Mouse (Mus musculus) liver, embryonic 11.5 days (tissue): ENCODE data around the gene Cib3. TPM values are rescaled to one million over a fixed set of nuclear protein-coding genes. Genes with fewer than 3 reads are reported as not detected.

Experiments
- ATAC-seq: fragments of 200-750 bp; cut with Nextera tagmentation; replicated peaks from 2 replicates; pipeline ENCODE4 v1.8.0; 2017; ENCODE audit warnings: moderate number of reproducible peaks, mild to moderate bottlenecking, moderate TSS enrichment, moderate library complexity; ENCODE audit not compliant: low FRiP score
- DNase-seq: peaks from one replicate; pipeline ENCODE4 v3.0.0-alpha.2; 2017; ENCODE audit warnings: low spot score
- H3K27ac ChIP-seq: fragments of 300-500 bp; sonication (generic); 2 replicates; pipeline ENCODE4 v1.5.1; 2014; ENCODE audit warnings: mild to moderate bottlenecking, low read depth, low read length, control low read depth
- H3K27me3 ChIP-seq: fragments of 300-500 bp; sonication (generic); replicated peaks from 2 replicates; pipeline ENCODE4 v1.6.1; 2014; ENCODE audit warnings: low read length, mixed read lengths; ENCODE audit not compliant: control insufficient read depth, insufficient read depth
- H3K36me3 ChIP-seq: fragments of 300-500 bp; sonication (generic); 2 replicates; pipeline ENCODE4 v1.6.1; 2014; ENCODE audit warnings: mild to moderate bottlenecking, low read length, moderate library complexity, mixed read lengths; ENCODE audit not compliant: control insufficient read depth, insufficient read depth
- H3K4me1 ChIP-seq: fragments of 300-500 bp; sonication (generic); replicated peaks from 2 replicates; pipeline ENCODE4 v1.6.1; 2014; ENCODE audit warnings: low read length, mixed read lengths; ENCODE audit not compliant: control insufficient read depth, insufficient read depth
- H3K4me2 ChIP-seq: fragments of 300-500 bp; sonication (generic); 2 replicates; pipeline ENCODE4 v1.6.1; 2014; ENCODE audit warnings: mild to moderate bottlenecking, control low read depth, moderate library complexity
- H3K4me3 ChIP-seq: fragments of 300-500 bp; sonication (generic); 2 replicates; pipeline ENCODE4 v1.5.1; 2014; ENCODE audit warnings: low read depth, low read length, control low read depth
- H3K9ac ChIP-seq: fragments of 300-500 bp; sonication (generic); 2 replicates; pipeline ENCODE4 v1.6.1; 2014; ENCODE audit warnings: low read depth, low read length, control low read depth
- H3K9me3 ChIP-seq: fragments of 300-500 bp; sonication (generic); 2 replicates; pipeline ENCODE4 v1.6.1; 2016; ENCODE audit warnings: low read length, inconsistent platforms, mixed read lengths; ENCODE audit not compliant: control insufficient read depth
- WGBS: fragments of 180-500 bp; shearing (Covaris S2); extraction: QIAGEN DNeasy Blood & Tissue Kit; methylation state at CpG from one replicate; pipeline ENCODE4 v1.1.7; 2014; 5-methylcytosine and 5-hydroxymethylcytosine counted together
- polyA plus RNA-seq: library from polyadenylated mRNA; unstranded; fragments of >200 nt; fragmentation: Nextera tagmentation; extraction: Ambion mirVana; gene quantifications from 2 replicates; pipeline ENCODE4 v1.2.1, GENCODE M21; 2014

Gene Cib3
- not detected in 2 replicates for polyA plus RNA-seq

- DNase-seq (no peak), ATAC-seq (no peak)
- Histone ChIP-seq H3K27ac (no peak within 1 kb of the TSS), H3K4me3 (no peak within 1 kb of the TSS), H3K36me3 (no peaks in the 10 kb centered on the region), H3K4me1 (no peaks in the 10 kb centered on the region), H3K9ac (no peak within 1 kb of the TSS), H3K27me3 (no peaks in the 10 kb centered on the region), H3K4me2 (no peak within 1 kb of the TSS), H3K9me3 (no peaks in the 10 kb centered on the region)
- 59% methylated on average over 4 of the region's 4 CpGs for WGBS
Observed at GRCm38 (mm10) chr8:72212751-72213150, at the start of gene Cib3. Cib3 (minus strand) TSS chr8:72212837.

- Histone ChIP-seq H3K27me3 (no peaks in the 10 kb centered on the region), H3K4me2 (no peak overlapping the region), H3K27ac (no peak overlapping the region), H3K4me3 (no peak overlapping the region), H3K9ac (no peak overlapping the region), H3K4me1 (no peaks in the 10 kb centered on the region), H3K36me3 (no peaks in the 10 kb centered on the region), H3K9me3 (no peaks in the 10 kb centered on the region)
- no peak for ATAC-seq
- no peak for DNase-seq
- WGBS = 48% methylated on average over 5 of the region's 5 CpGs
Observed at GRCm38 (mm10) chr8:72261872-72262271, 49.2 kb upstream of the Cib3 start.

GRCm38 (mm10) chr8:72261431-72261830, 48.8 kb upstream of the Cib3 start:
- H3K9me3 ChIP-seq = no peaks in the 10 kb centered on the region
- no peak overlapping the region for H3K4me3 ChIP-seq
- H3K4me1 ChIP-seq = no peaks in the 10 kb centered on the region

GRCm38 (mm10) chr8:72261019-72261418, 48.4 kb upstream of the Cib3 start:
- Histone ChIP-seq H3K9ac (no peak overlapping the region), H3K27me3 (no peaks in the 10 kb centered on the region), H3K4me3 (no peak overlapping the region), H3K4me2 (no peak overlapping the region), H3K27ac (no peak overlapping the region), H3K36me3 (no peaks in the 10 kb centered on the region), H3K4me1 (no peaks in the 10 kb centered on the region), H3K9me3 (no peaks in the 10 kb centered on the region)
- peak; percentile 57 for DNase-seq
- peak; percentile 62; the same call in 1 of the 2 replicates for ATAC-seq
- WGBS = 41% methylated on average over 2 of the region's 2 CpGs

More at GRCm38 (mm10) chr8:72261431-72261830, 48.8 kb upstream of the Cib3 start:
- Histone ChIP-seq H3K9ac (no peak overlapping the region), H3K36me3 (no peaks in the 10 kb centered on the region), H3K27ac (no peak overlapping the region), H3K4me2 (no peak overlapping the region), H3K27me3 (no peaks in the 10 kb centered on the region)
- ATAC-seq (no peak), DNase-seq (no peak)

- Histone ChIP-seq H3K4me2 (no peak overlapping the region), H3K4me3 (no peak overlapping the region), H3K36me3 (no peaks in the 10 kb centered on the region), H3K9me3 (no peaks in the 10 kb centered on the region), H3K27me3 (no peaks in the 10 kb centered on the region), H3K27ac (no peak overlapping the region), H3K4me1 (no peaks in the 10 kb centered on the region), H3K9ac (no peak overlapping the region)
- ATAC-seq (no peak), DNase-seq (no peak)
- 66% methylated on average over 4 of the region's 4 CpGs for WGBS
Observed at GRCm38 (mm10) chr8:72260585-72260984, 47.9 kb upstream of the Cib3 start.

GRCm38 (mm10) chr8:72259862-72260261, 47.2 kb upstream of the Cib3 start:
- WGBS = 56% methylated on average over 2 of the region's 2 CpGs
- no peak overlapping the region for H3K9ac ChIP-seq
- ATAC-seq = no peak
- no peaks in the 10 kb centered on the region for H3K4me1 ChIP-seq
- no peak overlapping the region for H3K27ac ChIP-seq
- H3K4me3 ChIP-seq = no peak overlapping the region
- H3K27me3 ChIP-seq = no peaks in the 10 kb centered on the region
- H3K9me3 ChIP-seq = no peaks in the 10 kb centered on the region
- H3K4me2 ChIP-seq = no peak overlapping the region
- no peaks in the 10 kb centered on the region for H3K36me3 ChIP-seq
- no peak for DNase-seq

- Histone ChIP-seq H3K27me3 (no peaks in the 10 kb centered on the region), H3K4me2 (no peak overlapping the region), H3K9ac (no peak overlapping the region), H3K27ac (no peak overlapping the region), H3K4me1 (no peaks in the 10 kb centered on the region), H3K9me3 (no peaks in the 10 kb centered on the region), H3K4me3 (no peak overlapping the region), H3K36me3 (peaks cover 8% of the 10 kb centered on the region; the same call in 1 of the 2 replicates)
- no peak for ATAC-seq
- DNase-seq = no peak
- 88% methylated on average over 1 of the region's 1 CpGs for WGBS
Observed at GRCm38 (mm10) chr8:72257902-72258238, 45.2 kb upstream of the Cib3 start.

- peaks cover 12% of the 10 kb centered on the region; the same call in 1 of the 2 replicates for H3K36me3 ChIP-seq
- H3K9ac ChIP-seq = no peak overlapping the region
- no peak overlapping the region for H3K4me3 ChIP-seq
- H3K27me3 ChIP-seq = no peaks in the 10 kb centered on the region
- 55% methylated on average over 7 of the region's 7 CpGs for WGBS
- DNase-seq = no peak
- no peaks in the 10 kb centered on the region for H3K4me1 ChIP-seq
- no peaks in the 10 kb centered on the region for H3K9me3 ChIP-seq
- H3K27ac ChIP-seq = no peak overlapping the region
- no peak for ATAC-seq
- no peak overlapping the region for H3K4me2 ChIP-seq
Observed at GRCm38 (mm10) chr8:72257171-72257901, 44.7 kb upstream of the Cib3 start.

- H3K4me2 ChIP-seq = no peak overlapping the region
- no peaks in the 10 kb centered on the region for H3K9me3 ChIP-seq
- H3K27ac ChIP-seq = no peak overlapping the region
- H3K9ac ChIP-seq = no peak overlapping the region
- ATAC-seq (no peak), DNase-seq (no peak)
- no peak overlapping the region for H3K4me3 ChIP-seq
- H3K27me3 ChIP-seq = no peaks in the 10 kb centered on the region
- peaks cover 10% of the 10 kb centered on the region for H3K4me1 ChIP-seq
- 43% methylated on average over 2 of the region's 2 CpGs for WGBS
- peaks cover 11% of the 10 kb centered on the region for H3K36me3 ChIP-seq
Observed at GRCm38 (mm10) chr8:72244610-72245009, 32.0 kb upstream of the Cib3 start.
